Mouse (Mus musculus): ENCODE measurements at regions not wholly inside any gene's neighbourhood (a gene's known extent, or its start where the extent isn't known, plus 50 kb on each side); places are given as distances from the start of the nearest gene placed in this dataset.

DNA sequence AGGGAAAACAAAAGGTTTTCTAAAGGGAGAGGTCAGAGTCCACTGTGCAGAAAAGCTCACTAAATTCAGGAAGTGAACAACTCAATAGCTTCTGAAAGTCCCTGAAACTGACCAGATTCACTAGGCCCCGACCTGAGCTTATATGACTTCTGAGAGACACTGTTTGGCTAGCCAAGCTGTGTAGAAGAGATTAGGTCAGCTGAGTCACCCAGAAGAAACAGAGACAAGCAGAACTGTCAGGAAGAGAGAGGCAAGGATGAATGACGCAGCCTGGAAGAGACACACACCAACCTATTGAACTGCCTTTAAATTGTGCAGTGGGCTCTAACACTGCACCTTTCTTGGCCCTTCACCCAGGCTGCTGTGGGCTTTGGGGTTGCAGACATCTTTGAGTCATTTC, 230.4 kb downstream of the Gm21750 start:
- no peak for TF ChIP-seq POLR2A (IDR thresholded peaks at IDR 0.05; ENCODE audit: borderline replicate concordance, extremely low read depth, insufficient read depth, insufficient read length, poor library complexity, severe bottlenecking)
- TF ChIP-seq CTCF (IDR thresholded peaks at IDR 0.05; ENCODE audit: borderline replicate concordance, extremely low read depth, insufficient read depth, insufficient read length), result no peak
